Comparison of ENCODE assay signal across 24 mouse cellular contexts in genomic region chr14:33212271-33212957, GRCm38 (mm10). TPM values are rescaled to one million over a fixed set of nuclear protein-coding genes. Genes with fewer than 3 reads are reported as not detected.
DNase-seq lines count a peak whose midpoint lies in the region; ATAC-seq and TF ChIP-seq lines count a peak whose summit lies in the region.
"Had no signal": no experiment of that assay in that cellular context is flagged by ENCODE, and none has a peak within 500 bp of the region (broad histone marks: within the 10 kb centered on the region; RNA-seq: fewer than 3 reads in every experiment).

No protein-coding gene starts in this region.

- no peak overlapping the region for H3K4me3 ChIP-seq in kidney, embryonic 16.5 days (ENCODE audit: low read length)
- no peak overlapping the region for H3K4me3 ChIP-seq in stomach, embryonic 16.5 days (replicated peaks; ENCODE audit: low read length)
- no peak overlapping the region for H3K4me3 ChIP-seq in stomach, postnatal 0 days (ENCODE audit: low read depth, low read length)
- no peak overlapping the region for H3K4me3 ChIP-seq in myocyte
- H3K4me3 ChIP-seq: forebrain, embryonic 13.5 days; heart, embryonic 10.5 days; hindbrain, embryonic 15.5 days; limb, embryonic 12.5 days; liver, embryonic 13.5 days; midbrain, embryonic 12.5 days had no signal

- no peak overlapping the region for H3K9ac ChIP-seq in kidney, embryonic 16.5 days (replicated peaks; ENCODE audit: low read length)
- H3K9ac ChIP-seq in stomach, embryonic 16.5 days (ENCODE audit: low read length): 0 out of 2 replicates have a peak overlapping the region, but pooled peaks have one; percentile 11
- H3K9ac ChIP-seq in stomach, postnatal 0 days (ENCODE audit: low read length): no peak overlapping the region
- H3K9ac ChIP-seq: forebrain, embryonic 13.5 days; hindbrain, embryonic 15.5 days; limb, embryonic 12.5 days; liver, embryonic 13.5 days; midbrain, embryonic 12.5 days had no signal

- no peak overlapping the region for H3K4me2 ChIP-seq in kidney, embryonic 16.5 days (replicated peaks; ENCODE audit: low read depth, low read length)
- H3K4me2 ChIP-seq in stomach, embryonic 16.5 days (ENCODE audit: low read depth, low read length): no peak overlapping the region
- H3K4me2 ChIP-seq in stomach, postnatal 0 days (replicated peaks; ENCODE audit: low read depth): no peak overlapping the region
- peak overlapping the region; percentile 5 for H3K4me2 ChIP-seq in myocyte (ENCODE audit: low read depth)
- H3K4me2 ChIP-seq: forebrain, embryonic 13.5 days; hindbrain, embryonic 15.5 days; limb, embryonic 12.5 days; liver, embryonic 13.5 days; midbrain, embryonic 12.5 days had no signal

- H3K79me2 ChIP-seq in myocyte (ENCODE audit: control insufficient read depth, insufficient read depth): no peaks in the 10 kb centered on the region

- no peak for ATAC-seq in kidney, embryonic 16.5 days (ENCODE audit: low FRiP score, low TSS enrichment)
- ATAC-seq in stomach, embryonic 16.5 days (ENCODE audit: insufficient read depth, low FRiP score): no peak
- ATAC-seq in stomach, postnatal 0 days (ENCODE audit: low FRiP score, low TSS enrichment): no peak
- no peak for ATAC-seq in CD4-positive, CD25-positive, alpha-beta regulatory T cell, adult 4 months
- ATAC-seq: forebrain, embryonic 13.5 days; intestine, embryonic 16.5 days had no signal

- H3ac ChIP-seq in myocyte (ENCODE audit: control insufficient read depth, insufficient read length): no peak overlapping the region

- no peaks in the 10 kb centered on the region for H3K9me3 ChIP-seq in kidney, embryonic 16.5 days (ENCODE audit: low read length)
- H3K9me3 ChIP-seq in stomach, embryonic 16.5 days (replicated peaks; ENCODE audit: control insufficient read depth, low read length): no peaks in the 10 kb centered on the region
- no peaks in the 10 kb centered on the region for H3K9me3 ChIP-seq in stomach, postnatal 0 days (ENCODE audit: control insufficient read depth, low read length)
- H3K9me3 ChIP-seq: forebrain, embryonic 13.5 days; heart, embryonic 10.5 days; hindbrain, embryonic 15.5 days; limb, embryonic 12.5 days; liver, embryonic 13.5 days; midbrain, embryonic 12.5 days had no signal

- no peaks in the 10 kb centered on the region for H3K36me3 ChIP-seq in kidney, embryonic 16.5 days (ENCODE audit: insufficient read depth, low read length)
- H3K36me3 ChIP-seq in stomach, embryonic 16.5 days (ENCODE audit: control insufficient read depth, insufficient read depth, low read length): no peaks in the 10 kb centered on the region
- H3K36me3 ChIP-seq in stomach, postnatal 0 days (ENCODE audit: control insufficient read depth, insufficient read depth, low read length): no peaks in the 10 kb centered on the region
- no peaks in the 10 kb centered on the region for H3K36me3 ChIP-seq in myocyte (ENCODE audit: control insufficient read depth, insufficient read depth)
- H3K36me3 ChIP-seq: heart, embryonic 10.5 days; hindbrain, embryonic 15.5 days; limb, embryonic 12.5 days; liver, embryonic 13.5 days; midbrain, embryonic 12.5 days had no signal

- DNase-seq in kidney, adult 11 months: peak; percentile 36
- no peak for DNase-seq in stomach, postnatal 0 days (ENCODE audit: low spot score)
- DNase-seq in kidney, adult 9 months: peak; percentile 56
- DNase-seq in T-cell, adult 2 months (ENCODE audit: low spot score): no peak
- DNase-seq: adrenal gland, postnatal 36 days; B cell, adult 2 months; cerebellum, adult 11 months; cerebellum, postnatal 10 days; liver, embryonic 13.5 days; lung, adult 2 months; right cerebral cortex, postnatal 14 days; spleen, adult 18-20 months; thymus, adult 18-20 months; thymus, postnatal 36 days had no signal

- no peak for TF ChIP-seq EP300 in stomach, postnatal 0 days (optimal IDR thresholded peaks at IDR 0.05)

- no peak for TF ChIP-seq POLR2A in myocyte (IDR thresholded peaks at IDR 0.05; ENCODE audit: insufficient read length, low read depth)

- H3K27me3 ChIP-seq in kidney, embryonic 16.5 days (ENCODE audit: insufficient read depth, low read length): 0 out of 2 replicates have a peak, but pooled peaks cover 6% of the 10 kb centered on the region
- H3K27me3 ChIP-seq in stomach, embryonic 16.5 days (ENCODE audit: control insufficient read depth, insufficient read depth, low read length): no peaks in the 10 kb centered on the region
- no peaks in the 10 kb centered on the region for H3K27me3 ChIP-seq in stomach, postnatal 0 days (ENCODE audit: control insufficient read depth, insufficient read depth, low read length)
- peaks cover 4% of the 10 kb centered on the region for H3K27me3 ChIP-seq in myocyte (ENCODE audit: control insufficient read depth, insufficient read depth, insufficient read length)

- no peak for TF ChIP-seq CTCF in stomach, postnatal 0 days (IDR thresholded peaks at IDR 0.05; ENCODE audit: low read depth)

- 0 out of 2 replicates have a peak, but pooled peaks cover 4% of the 10 kb centered on the region for H3K4me1 ChIP-seq in kidney, embryonic 16.5 days (ENCODE audit: insufficient read depth, low read length)
- H3K4me1 ChIP-seq in stomach, embryonic 16.5 days (ENCODE audit: control insufficient read depth, insufficient read depth, low read length): peaks cover 10% of the 10 kb centered on the region
- H3K4me1 ChIP-seq in stomach, postnatal 0 days (replicated peaks; ENCODE audit: control insufficient read depth, insufficient read depth): 0 out of 2 replicates have a peak, but pooled peaks cover 2% of the 10 kb centered on the region

- WGBS in kidney, embryonic 16.5 days: 51% methylated on average over 5 of the region's 5 CpGs
- 65% methylated on average over 5 of the region's 5 CpGs for WGBS in stomach, embryonic 16.5 days
- 63% methylated on average over 5 of the region's 5 CpGs for WGBS in stomach, postnatal 0 days

- H3K27ac ChIP-seq in kidney, embryonic 16.5 days (ENCODE audit: low read length): no peak overlapping the region
- H3K27ac ChIP-seq in stomach, embryonic 16.5 days (ENCODE audit: low read length): no peak overlapping the region
- no peak overlapping the region for H3K27ac ChIP-seq in stomach, postnatal 0 days (replicated peaks)
- H3K27ac ChIP-seq: forebrain, embryonic 13.5 days; heart, embryonic 10.5 days; hindbrain, embryonic 15.5 days; limb, embryonic 12.5 days; liver, embryonic 13.5 days; midbrain, embryonic 12.5 days had no signal

TF ChIP-seq in myocyte, 11 proteins besides CTCF, POLR2A, EP300 and RAD21:
- no peak for TF ChIP-seq CEBPB (IDR thresholded peaks at IDR 0.05; ENCODE audit: insufficient read depth, poor library complexity, severe bottlenecking)
- TF ChIP-seq MYOD1 (IDR thresholded peaks at IDR 0.05; ENCODE audit: control insufficient read depth in 1 of 3, insufficient read length in 2 of 3, low read depth in 2 of 3): peak in 1 of 3 experiments; percentile 30

RNA-seq across cellular contexts. Expression of gene Arhgap22, which starts 1.4 kb away (rescaled TPM):
- 2.7 and 3.7 TPM in 2 replicates for polyA plus RNA-seq in kidney, embryonic 16.5 days (2015; fragmentation: Nextera tagmentation; extraction: Ambion mirVana)
- 6.1 and 6.7 TPM in 2 replicates for polyA plus RNA-seq in stomach, embryonic 16.5 days (2015; fragmentation: Nextera tagmentation; extraction: Ambion mirVana)
- 6.5 TPM in 2 replicates for polyA plus RNA-seq in stomach, postnatal 0 days (2015; fragmentation: Nextera tagmentation; extraction: Ambion mirVana)
- polyA plus RNA-seq in myocyte (2012; fragmentation: generic; extraction: Trizol): 53.3 TPM
- not detected for polyA plus RNA-seq in CD4-positive, CD25-positive, alpha-beta regulatory T cell, adult 4 months (2017; shearing (Covaris generic))

RNA-seq across cellular contexts. Expression of gene Wdfy4, which starts 27.1 kb away (rescaled TPM):
- 0.21 TPM in 2 replicates for polyA plus RNA-seq in kidney, embryonic 16.5 days (2015; fragmentation: Nextera tagmentation; extraction: Ambion mirVana)
- polyA plus RNA-seq in stomach, embryonic 16.5 days (2015; fragmentation: Nextera tagmentation; extraction: Ambion mirVana): 0.35 and 1.4 TPM in 2 replicates
- 0.13 and 0.25 TPM in 2 replicates for polyA plus RNA-seq in stomach, postnatal 0 days (2015; fragmentation: Nextera tagmentation; extraction: Ambion mirVana)
- 0.04 TPM for polyA plus RNA-seq in myocyte (2012; fragmentation: generic; extraction: Trizol)
- polyA plus RNA-seq in CD4-positive, CD25-positive, alpha-beta regulatory T cell, adult 4 months (2017; shearing (Covaris generic)): 1 to 10 TPM in 1 of 2 experiments, not detected in 1; 2.1 TPM

Comparison
In these comparisons a context has a peak if more than half of its experiments do, and no peak if none do; other contexts are left out.
1. DNase-seq: peak in kidney, adult 11 months (single experiment) and kidney, adult 9 months (single experiment); none in stomach, postnatal 0 days (single experiment) and T-cell, adult 2 months (single experiment).